Mouse (Mus musculus) adrenal gland, adult 18-20 months (tissue): Measurements from ENCODE around the gene Cog4. TPM values are rescaled to one million over a fixed set of nuclear protein-coding genes. Genes with fewer than 3 reads are reported as not detected.

ENCODE experiments used
- DNase-seq, 2 experiments: peaks; one replicate each; pipeline ENCODE4 v3.0.0; 2021 to 2022; ENCODE audit warnings: low spot score in 2 of 2
- long read RNA-seq, 2 experiments: library from polyadenylated mRNA; stranded (forward); transcript quantifications; one replicate each; pipeline ENCODE4 v2.0.0; 2021
- total RNA-seq, 2 experiments: library from RNA; stranded (reverse); gene quantifications; 1 replicate in 1 of 2; 2 replicates in 1 of 2; pipeline ENCODE4 v1.2.3; 2021

Gene Cog4
- 10 to 100 TPM; 78.4 to 92.3 TPM for total RNA-seq
- long read RNA-seq, experiment 1, transcript Cog4-201 (19 exons, 2,737 nt) = major isoform, 74 of 87 reads
- long read RNA-seq, experiment 1, partial matches to known transcripts = 2 of 87 reads
- long read RNA-seq, experiment 1, other reads (novel, unspliced or antisense) = 11 of 87 reads
- long read RNA-seq, experiment 2, transcript Cog4-201 (19 exons, 2,737 nt) = major isoform, 251 of 289 reads
- long read RNA-seq, experiment 2, partial matches to known transcripts = 6 of 289 reads
- long read RNA-seq, experiment 2, other reads (novel, unspliced or antisense) = 30 of 289 reads

DNA sequence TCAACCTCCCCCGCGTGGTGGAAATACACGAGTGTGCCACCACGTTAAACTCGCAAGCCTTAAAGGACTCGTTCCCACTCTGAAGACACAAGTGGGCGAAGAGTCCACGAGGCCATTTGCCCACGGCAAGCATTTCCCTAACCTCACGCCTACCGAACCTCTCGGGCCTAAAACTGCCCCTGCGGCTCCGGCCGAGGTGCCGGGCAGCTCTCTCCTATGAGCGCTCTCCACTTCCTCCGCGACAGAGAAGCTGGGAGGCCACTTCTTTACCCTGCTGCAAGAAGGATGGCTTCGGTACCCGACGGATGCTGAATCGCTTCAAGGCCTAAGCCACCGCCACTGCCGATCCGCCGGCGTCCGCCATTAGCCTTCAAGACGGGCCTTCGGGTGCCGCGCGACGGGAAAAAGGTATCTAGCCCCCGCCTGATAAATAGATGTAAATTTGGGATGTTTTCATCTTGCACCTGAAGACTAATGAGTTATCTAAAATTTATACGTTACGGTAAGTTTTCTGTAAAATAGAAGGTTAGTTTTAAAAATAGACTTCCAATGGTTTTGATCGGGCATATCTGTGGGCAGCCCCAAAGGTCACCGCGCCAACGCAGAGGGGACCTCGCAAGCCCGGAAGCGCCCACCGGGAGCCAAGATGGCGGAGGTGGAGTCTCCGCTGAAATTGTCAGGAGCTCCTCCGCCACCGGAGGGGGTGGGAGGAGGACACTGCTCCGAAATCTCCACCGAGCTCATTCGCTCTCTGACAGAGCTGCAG lies at the start of gene Cog4, which contains the start of gene Sf3b3:
TSS of gene Cog4 (plus strand) at position 196 of the 766 bp plus-strand sequence.
TSS of gene Sf3b3 (minus strand) at position 383 of the 766 bp plus-strand sequence.
- DNase-seq = peak; percentile 78 to 80

GRCm38 (mm10) chr8:110797086-110797485 lies 49.3 kb upstream of the Cog4 start:
- DNase-seq = no peak

GRCm38 (mm10) chr8:110802988-110803387 lies 43.4 kb upstream of the Cog4 start:
- peak in 1 of 2 experiments; percentile 19 for DNase-seq

DNA sequence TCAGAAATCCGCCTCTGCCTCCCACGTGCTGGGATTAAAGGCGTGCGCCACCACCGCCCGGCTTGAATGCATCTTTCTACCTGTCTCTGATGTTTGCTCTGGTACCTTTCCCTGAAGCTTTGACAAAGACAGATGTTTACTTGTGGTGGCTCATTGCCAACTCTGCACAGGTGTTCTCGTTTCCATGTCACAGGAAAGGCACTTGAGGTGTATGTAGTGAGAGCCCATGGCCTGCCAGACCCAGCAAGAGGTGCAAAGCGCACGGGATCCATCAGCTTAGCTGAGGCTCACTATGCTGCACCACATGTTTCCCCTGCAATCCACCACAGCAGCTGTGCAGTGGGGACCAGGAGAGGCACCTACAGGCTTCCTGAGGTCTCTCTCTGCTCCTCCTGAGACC lies 42.5 kb upstream of the Cog4 start:
- DNase-seq = peak in 1 of 2 experiments; percentile 15

DNA sequence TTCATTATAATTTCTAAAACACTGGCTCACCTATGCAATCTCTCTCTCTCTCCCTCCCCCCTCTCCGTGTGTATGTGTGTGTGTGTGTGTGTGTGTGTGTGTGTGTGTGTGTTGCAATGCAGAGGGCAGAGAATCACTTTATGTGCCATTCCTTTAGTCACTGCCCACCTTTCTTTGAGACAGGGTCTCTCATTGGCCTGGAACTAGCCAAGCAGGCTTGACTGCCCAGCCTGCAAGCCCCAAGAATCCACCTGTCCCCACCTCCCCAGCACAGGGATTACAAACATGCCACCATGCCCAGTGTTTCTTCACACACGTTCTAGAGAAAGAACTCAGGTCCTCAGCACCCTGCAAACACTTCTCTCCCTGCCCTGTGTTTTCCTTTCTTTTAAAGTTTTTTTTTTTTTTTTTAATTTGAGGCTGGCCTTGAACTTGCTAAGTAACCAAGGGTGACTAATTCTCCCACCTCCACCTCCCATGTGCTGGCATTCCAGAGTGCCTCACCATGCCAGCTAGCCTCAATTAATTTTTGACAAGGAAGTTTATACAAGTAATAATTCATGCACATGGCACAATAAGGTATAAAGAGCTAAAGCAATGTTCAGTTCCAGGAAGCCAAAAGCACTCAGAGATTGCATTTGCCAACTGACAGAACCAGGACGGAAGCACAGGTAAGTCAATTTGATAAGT lies 41.4 kb upstream of the Cog4 start:
- DNase-seq = peak in 1 of 2 experiments; percentile 19

- DNase-seq = no peak
These were observed 40.7 kb upstream of the Cog4 start, which contains the start of gene Il34 for GRCm38 (mm10) chr8:110805669-110806068. TSS of gene Il34 (minus strand) at chr8:110805924.

DNA sequence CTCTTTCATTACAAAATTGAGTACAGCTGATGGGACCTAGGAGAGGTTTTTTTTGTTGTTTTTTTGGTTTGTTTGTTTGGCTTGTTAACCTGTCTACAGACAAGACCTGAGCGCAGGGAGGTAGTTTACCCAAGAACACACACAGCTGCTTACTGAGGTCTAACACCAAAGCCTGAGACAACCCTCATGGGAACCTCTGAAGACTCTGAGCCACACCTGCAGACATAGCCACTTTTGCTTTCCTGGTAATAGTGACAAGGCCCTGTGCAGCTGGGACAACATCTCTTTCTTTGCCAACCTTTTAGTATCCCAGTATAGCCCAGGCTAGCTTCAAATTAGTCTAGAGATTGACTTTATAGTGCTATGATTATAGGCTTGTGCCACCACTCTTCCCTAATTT lies 40.3 kb upstream of the Cog4 start:
- no peak for DNase-seq

GRCm38 (mm10) chr8:110808495-110809472 lies 37.6 kb upstream of the Cog4 start:
- DNase-seq = peak in 1 of 2 experiments; percentile 24

DNA sequence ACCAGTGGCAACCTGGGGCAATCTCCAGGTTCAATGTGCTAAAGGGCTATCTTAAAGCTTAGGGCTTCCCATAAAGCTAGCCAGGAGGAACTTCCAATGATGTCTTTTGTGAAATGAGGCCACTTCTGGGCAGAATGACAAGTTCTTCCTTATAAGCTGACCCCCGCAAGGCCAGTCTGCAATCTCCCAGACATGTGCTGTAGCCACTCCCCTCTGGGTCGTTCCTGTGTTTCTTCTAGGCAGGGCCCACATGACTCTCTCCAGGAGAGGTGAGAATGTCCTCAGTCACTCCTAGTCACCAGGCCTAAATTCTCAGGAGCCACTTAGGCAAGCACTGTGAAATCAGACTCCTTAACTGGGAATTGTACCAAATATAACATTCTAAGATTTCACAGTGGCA lies 36.6 kb upstream of the Cog4 start:
- DNase-seq = peak in 1 of 2 experiments; percentile 21

DNA sequence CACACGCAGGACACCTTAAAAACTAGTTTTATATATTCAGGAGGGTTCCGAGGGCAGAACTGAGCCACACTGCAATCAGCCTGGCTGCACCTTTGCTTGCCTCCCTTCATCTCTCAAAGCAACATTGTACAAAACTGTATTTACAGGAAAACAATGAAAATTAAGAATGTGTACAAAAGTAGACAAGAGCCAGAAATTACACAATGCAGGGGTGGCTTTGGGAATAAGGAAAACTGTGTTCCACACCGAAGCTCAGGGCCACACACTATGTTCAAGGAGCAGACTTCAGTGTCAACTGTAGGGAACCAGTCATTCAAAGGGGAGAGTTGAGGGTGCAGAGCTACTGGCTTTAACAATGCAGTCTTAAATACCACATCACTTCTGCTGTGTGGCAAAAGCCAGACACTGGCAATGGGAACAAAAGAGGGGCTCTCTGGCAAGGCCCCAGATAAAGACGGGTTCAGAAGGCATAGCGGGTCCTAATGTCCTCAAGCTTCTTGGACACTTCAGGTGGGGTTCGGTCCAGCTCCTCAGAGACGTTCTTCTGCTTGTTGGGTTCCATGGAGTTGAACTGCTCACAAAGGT lies 35.8 kb upstream of the Cog4 start:
- peak in 1 of 2 experiments; percentile 20 for DNase-seq

- DNase-seq = no peak
These were observed 35.3 kb upstream of the Cog4 start for GRCm38 (mm10) chr8:110811116-110811515.

- DNase-seq = peak in 1 of 2 experiments; percentile 10
These were observed 34.6 kb upstream of the Cog4 start for GRCm38 (mm10) chr8:110811793-110812192.

- DNase-seq = peak in 1 of 2 experiments; percentile 13
These were observed 33.9 kb upstream of the Cog4 start for GRCm38 (mm10) chr8:110812349-110813080.

DNA sequence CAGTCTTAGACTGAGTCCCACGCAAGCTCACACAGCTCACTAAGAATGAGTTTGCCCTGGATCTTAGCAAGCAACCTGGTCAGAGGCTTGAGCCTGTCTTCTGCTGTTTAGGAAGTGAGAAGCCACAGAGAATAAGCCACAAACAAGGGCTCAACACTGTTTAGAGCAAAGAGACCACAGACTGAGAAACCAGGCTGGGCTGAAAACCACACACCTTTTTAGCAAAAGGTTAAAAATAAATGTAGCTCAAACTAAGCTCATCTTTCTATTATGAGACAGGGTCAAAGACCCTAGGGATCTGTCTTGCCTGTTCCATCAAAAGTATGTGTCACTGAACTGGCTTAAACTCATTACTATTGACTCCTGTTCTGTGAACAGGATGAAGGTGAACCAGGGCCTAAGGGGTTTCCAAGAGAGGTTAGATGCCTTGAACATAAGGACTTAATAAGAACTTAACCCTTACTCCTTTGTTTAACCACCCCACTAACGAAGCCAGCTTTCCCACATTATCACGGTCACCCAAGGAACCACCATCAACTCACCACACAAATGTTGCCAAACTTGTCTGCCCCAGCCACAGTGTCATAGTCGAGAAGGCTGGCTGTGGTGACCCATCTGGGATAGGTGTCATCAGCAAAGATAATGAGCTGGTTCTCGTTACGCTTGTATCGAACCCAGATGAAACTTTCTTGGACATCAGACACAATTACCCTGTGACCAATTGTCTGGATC lies 33.2 kb upstream of the Cog4 start:
- no peak for DNase-seq

GRCm38 (mm10) chr8:110815308-110815707 lies 31.1 kb upstream of the Cog4 start:
- DNase-seq = peak in 1 of 2 experiments; percentile 16

DNA sequence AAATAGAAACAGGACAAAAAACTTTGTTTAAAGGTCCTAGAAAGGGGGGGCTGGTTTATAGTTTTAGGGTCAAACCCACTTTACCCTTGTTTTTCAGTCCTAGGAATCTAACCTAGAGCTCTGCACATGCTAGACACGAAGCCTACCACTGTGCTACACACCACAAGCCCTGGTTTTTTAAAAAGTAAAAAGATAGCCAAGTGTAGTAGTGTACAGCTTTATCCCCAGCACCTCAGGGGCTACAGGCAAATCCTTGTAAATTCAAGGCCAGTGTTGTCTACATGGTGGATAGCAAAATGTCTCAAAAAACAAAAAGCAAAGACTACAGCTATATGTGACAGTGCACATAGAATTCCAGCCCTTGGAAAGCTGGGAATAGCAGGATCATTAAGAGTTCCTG lies 29.4 kb upstream of the Cog4 start:
- DNase-seq = no peak

DNA sequence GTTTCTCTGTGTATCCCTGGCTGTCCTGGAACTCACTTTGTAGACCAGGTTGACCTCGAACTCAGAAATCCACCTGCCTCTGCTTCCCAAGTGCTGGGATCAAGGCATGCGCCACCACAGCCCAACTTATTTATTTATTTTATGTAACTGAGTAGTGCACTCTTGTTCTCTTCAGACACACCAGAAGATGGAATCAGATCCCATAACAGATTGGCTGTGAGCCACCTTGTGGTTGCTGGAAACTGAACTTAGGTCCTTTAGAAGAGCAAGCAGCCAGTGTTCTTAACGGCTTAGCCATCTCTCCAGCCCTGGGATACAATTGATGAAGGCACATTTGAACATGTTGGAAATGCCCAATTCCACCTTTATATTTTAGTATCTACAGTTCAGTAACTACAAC lies 27.8 kb upstream of the Cog4 start:
- DNase-seq = no peak

DNA sequence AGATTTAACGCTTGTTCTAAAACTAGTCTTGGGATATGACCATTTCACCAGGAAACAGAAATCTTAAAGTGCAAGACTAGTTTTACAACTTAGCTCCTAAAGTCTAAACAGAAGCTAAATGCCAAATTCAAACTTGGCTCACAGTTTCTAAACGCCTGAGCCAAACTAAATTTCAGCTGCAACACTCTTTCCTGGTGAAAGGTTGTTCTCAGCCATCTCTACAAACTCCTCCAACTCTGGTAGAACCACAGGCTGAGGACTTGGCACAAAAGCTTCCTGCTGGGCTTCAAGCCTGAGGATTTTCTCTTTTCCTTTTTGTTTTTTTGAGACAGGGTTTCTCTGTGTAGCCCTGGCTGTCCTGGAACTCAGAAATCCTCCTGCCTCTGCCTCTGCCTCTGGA lies 26.1 kb upstream of the Cog4 start:
- no peak for DNase-seq

- no peak for DNase-seq
These were observed 24.4 kb upstream of the Cog4 start for GRCm38 (mm10) chr8:110821960-110822359.
